Mouse (Mus musculus) urinary bladder, adult 18-20 months (tissue): ENCODE data around the gene Clcn2.

Experiments used
- DNase-seq, 2 experiments: peaks; one replicate each; pipeline ENCODE4 v3.0.0; 2022; ENCODE audit warnings: low spot score in 2 of 2, mixed read lengths in 2 of 2

The Clcn2 gene

DNA sequence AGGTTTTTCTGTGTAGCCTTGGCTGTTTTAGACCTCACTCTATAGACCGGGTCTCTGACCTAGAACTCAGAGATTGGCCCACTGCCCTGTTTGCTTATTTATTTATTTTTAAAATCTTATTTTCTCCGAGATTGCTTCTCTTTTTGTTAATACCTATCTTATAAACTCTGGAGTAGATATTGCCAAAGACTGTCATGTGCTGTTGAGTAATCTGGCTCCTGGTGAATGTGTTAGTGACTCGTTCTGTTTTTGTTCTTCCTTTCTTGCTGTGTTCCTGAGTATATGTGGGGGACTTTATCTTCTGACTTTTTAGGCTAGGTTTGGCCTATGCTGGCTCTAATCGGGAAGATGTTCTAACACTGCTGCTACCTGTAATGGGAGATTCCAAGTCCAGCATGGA, 59.9 kb downstream of the Clcn2 start:
- no peak for DNase-seq

DNA sequence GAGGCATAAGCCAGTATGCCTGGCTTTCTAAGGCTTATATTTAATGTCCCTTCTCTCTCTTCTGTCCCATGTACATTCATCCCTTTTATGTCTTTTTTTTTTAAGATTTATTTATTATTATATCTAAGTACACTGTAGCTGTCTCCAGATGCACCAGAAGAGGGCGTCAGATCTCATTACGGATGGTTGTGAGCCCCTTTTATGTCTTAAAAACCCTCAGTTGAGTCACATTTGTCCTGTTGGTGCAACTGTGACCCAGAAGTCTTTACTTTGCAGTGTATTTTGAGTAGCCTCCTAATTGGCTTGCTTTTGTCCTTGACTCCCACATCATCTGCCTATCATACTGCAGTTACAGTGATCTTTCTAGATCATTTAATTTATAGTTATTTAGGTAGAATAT, 64.2 kb downstream of the Clcn2 start:
- no peak for DNase-seq
